Mouse (Mus musculus) limb, embryonic 15.5 days (tissue): ENCODE data around the gene Gm14393. TPM values are rescaled to one million over a fixed set of nuclear protein-coding genes. Genes with fewer than 3 reads are reported as not detected.
"Not testable (repeated sequence)": the region's sequence is repeated elsewhere in the genome, so short reads cannot be mapped to it uniquely, and the experiment has no call there.

Experiments used
- ATAC-seq: fragments of 200-750 bp; cut with Nextera tagmentation; 2 replicates; pipeline ENCODE4 v1.8.0; 2017; ENCODE audit warnings: low read depth, moderate TSS enrichment; ENCODE audit not compliant: insufficient number of reproducible peaks, low FRiP score, low TSS enrichment
- H3K27ac ChIP-seq: fragments of 300-500 bp; sonication (generic); 2 replicates; pipeline ENCODE4 v1.5.1; 2015; ENCODE audit warnings: moderate library complexity, mild to moderate bottlenecking, inconsistent platforms
- H3K27me3 ChIP-seq: fragments of 300-500 bp; sonication (generic); 2 replicates; pipeline ENCODE4 v1.6.1; 2015; ENCODE audit warnings: inconsistent platforms
- H3K36me3 ChIP-seq: fragments of 300-500 bp; sonication (generic); 2 replicates; pipeline ENCODE4 v1.6.1; 2015; ENCODE audit warnings: inconsistent platforms
- H3K4me1 ChIP-seq: fragments of 300-500 bp; sonication (generic); 2 replicates; pipeline ENCODE4 v1.6.1; 2015; ENCODE audit warnings: inconsistent platforms
- H3K4me2 ChIP-seq: fragments of 300-500 bp; sonication (generic); 2 replicates; pipeline ENCODE4 v1.6.1; 2015; ENCODE audit warnings: mild to moderate bottlenecking, inconsistent platforms
- H3K4me3 ChIP-seq: fragments of 300-500 bp; sonication (generic); 2 replicates; pipeline ENCODE4 v1.5.1; 2015; ENCODE audit warnings: mild to moderate bottlenecking, inconsistent platforms
- H3K9ac ChIP-seq: fragments of 300-500 bp; sonication (generic); 2 replicates; pipeline ENCODE4 v1.6.1; 2015; ENCODE audit warnings: inconsistent platforms
- H3K9me3 ChIP-seq: fragments of 300-500 bp; sonication (generic); 2 replicates; pipeline ENCODE4 v1.6.1; 2016; ENCODE audit warnings: inconsistent platforms
- WGBS: fragments of 180-500 bp; shearing (Covaris S2); methylation state at CpG from one replicate; pipeline ENCODE4 v1.1.7; 2015; 5-methylcytosine and 5-hydroxymethylcytosine counted together
- polyA plus RNA-seq: library from polyadenylated mRNA; unstranded; fragments of >200 nt; fragmentation: Nextera tagmentation; extraction: Ambion mirVana; gene quantifications from 2 replicates; pipeline ENCODE4 v1.2.1, GENCODE M21; 2015

Gm14393 gene
- 0.47 and 0.53 TPM in 2 replicates for polyA plus RNA-seq

GRCm38 (mm10) chr2:175067681-175068261 is at the start of gene Gm14393:
Gene Gm14393 (minus strand): TSS chr2:175067781.
- not testable (repeated sequence) for ATAC-seq, H3K4me3 ChIP-seq, H3K27me3 ChIP-seq, H3K4me2 ChIP-seq, H3K36me3 ChIP-seq, H3K4me1 ChIP-seq, H3K27ac ChIP-seq, H3K9me3 ChIP-seq, H3K9ac ChIP-seq
- WGBS: 73% methylated on average over 1 of the region's 1 CpGs

- not testable (repeated sequence) for H3K27ac ChIP-seq, ATAC-seq, H3K9me3 ChIP-seq
Observed at GRCm38 (mm10) chr2:175044268-175044667, 23.3 kb downstream of the Gm14393 start.

More at GRCm38 (mm10) chr2:175044268-175044667, 23.3 kb downstream of the Gm14393 start:
- not testable (repeated sequence) for H3K4me2 ChIP-seq, H3K4me3 ChIP-seq, H3K9ac ChIP-seq, H3K36me3 ChIP-seq, H3K27me3 ChIP-seq, H3K4me1 ChIP-seq
- 96% methylated on average over 27 of the region's 27 CpGs for WGBS

Other genes starting within 250 kb of the Gm14393 start
- not detected in 2 replicates for gene Gm14444, start 57.5 kb downstream of the Gm14393 start, polyA plus RNA-seq
- gene Gm14399, start 74.2 kb upstream of the Gm14393 start, polyA plus RNA-seq: 3.9 and 6.1 TPM in 2 replicates
- gene Gm14443, start 108.1 kb upstream of the Gm14393 start, polyA plus RNA-seq: 0.60 and 0.84 TPM in 2 replicates
- 6.7 and 10.5 TPM in 2 replicates for gene Gm14391, start 139.1 kb upstream of the Gm14393 start, polyA plus RNA-seq
- gene Gm14440, start 207.3 kb upstream of the Gm14393 start, polyA plus RNA-seq: 2.7 TPM in 1 of 2 replicates, not detected in the other